Mouse (Mus musculus) heart, embryonic 12.5 days (tissue): ENCODE results near the gene Thrap3. TPM values are rescaled to one million over a fixed set of nuclear protein-coding genes. Genes with fewer than 3 reads are reported as not detected.
A peak's percentile ranks its signal among the peaks of the same experiment; 100 is the strongest.

ENCODE experiments used
- ATAC-seq: fragments of 200-750 bp; cut with Nextera tagmentation; 2 replicates; pipeline ENCODE4 v1.8.0; 2017; ENCODE audit warnings: moderate TSS enrichment, moderate library complexity; ENCODE audit not compliant: insufficient number of reproducible peaks, low FRiP score
- H3K27ac ChIP-seq: fragments of 300-500 bp; sonication (generic); 2 replicates; pipeline ENCODE4 v1.5.1; 2016; ENCODE audit warnings: mild to moderate bottlenecking, moderate library complexity; ENCODE audit not compliant: poor library complexity, severe bottlenecking
- H3K27me3 ChIP-seq: fragments of 300-500 bp; sonication (generic); replicated peaks from 2 replicates; pipeline ENCODE4 v1.6.1; 2016; ENCODE audit warnings: mild to moderate bottlenecking, moderate library complexity
- H3K36me3 ChIP-seq: fragments of 300-500 bp; sonication (generic); 2 replicates; pipeline ENCODE4 v1.6.1; 2016; ENCODE audit warnings: mild to moderate bottlenecking, moderate library complexity
- H3K4me1 ChIP-seq: fragments of 300-500 bp; sonication (generic); replicated peaks from 2 replicates; pipeline ENCODE4 v1.6.1; 2016; ENCODE audit warnings: mild to moderate bottlenecking
- H3K4me2 ChIP-seq: fragments of 300-500 bp; sonication (generic); 2 replicates; pipeline ENCODE4 v1.6.1; 2016; ENCODE audit warnings: mild to moderate bottlenecking, moderate library complexity
- H3K4me3 ChIP-seq: fragments of 300-500 bp; sonication (generic); 2 replicates; pipeline ENCODE4 v1.5.1; 2016; ENCODE audit warnings: mild to moderate bottlenecking
- H3K9ac ChIP-seq: fragments of 300-500 bp; sonication (generic); 2 replicates; pipeline ENCODE4 v1.6.1; 2016; ENCODE audit warnings: mild to moderate bottlenecking, moderate library complexity
- H3K9me3 ChIP-seq: fragments of 300-500 bp; sonication (generic); replicated peaks from 2 replicates; pipeline ENCODE4 v1.6.1; 2016; ENCODE audit warnings: mild to moderate bottlenecking, moderate library complexity
- WGBS: fragments of 180-500 bp; shearing (Covaris S2); methylation state at CpG from one replicate; pipeline ENCODE4 v1.1.7; 2016; 5-methylcytosine and 5-hydroxymethylcytosine counted together
- polyA plus RNA-seq: library from polyadenylated mRNA; unstranded; fragments of >200 nt; fragmentation: Nextera tagmentation; extraction: Ambion mirVana; gene quantifications from 2 replicates; pipeline ENCODE4 v1.2.1, GENCODE M21; 2016

The Thrap3 gene
- polyA plus RNA-seq, result 177 and 191 TPM in 2 replicates

DNA sequence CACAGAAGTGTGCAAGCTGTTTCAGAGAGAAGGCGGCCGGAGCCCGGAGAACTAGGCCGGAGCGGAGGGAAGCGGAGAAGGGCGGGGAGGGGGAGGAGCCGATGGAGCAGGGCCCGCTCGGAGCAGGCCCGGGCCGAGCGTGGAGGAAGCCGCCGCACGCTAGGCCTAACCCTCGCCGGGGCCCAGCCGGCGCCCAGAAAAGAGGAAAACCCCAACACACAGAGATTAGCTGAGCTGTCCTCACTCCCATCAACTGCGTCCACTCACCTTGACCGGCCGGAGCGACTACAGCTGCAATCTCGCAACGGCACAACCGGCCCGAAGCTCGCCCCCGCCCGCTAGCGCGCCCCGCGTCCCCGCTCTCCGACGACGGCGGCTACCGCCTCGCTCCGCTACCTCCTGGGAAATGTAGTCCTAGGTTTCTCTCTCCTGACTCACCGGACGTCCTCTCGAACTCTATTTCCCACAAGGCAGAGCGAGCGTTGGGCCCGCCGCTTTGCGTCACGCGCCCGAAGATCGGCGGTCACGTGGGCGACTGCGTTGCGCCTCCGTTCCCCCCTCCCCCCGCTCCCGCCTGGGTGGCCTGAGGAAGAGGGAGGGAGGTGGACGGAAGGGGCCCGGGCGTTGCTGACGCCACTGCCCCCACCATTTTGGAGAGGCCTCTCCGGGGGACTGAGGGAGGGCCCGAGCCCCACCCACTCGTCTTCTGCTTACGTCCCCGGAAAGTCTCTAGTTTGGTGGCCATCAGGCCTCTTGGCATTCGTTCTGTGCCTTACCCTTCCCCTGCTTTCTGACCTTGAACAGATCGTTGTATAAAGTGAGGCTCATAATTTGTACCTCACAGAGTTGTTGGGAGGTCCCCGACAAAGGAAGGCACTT lies at the start of gene Thrap3:
Gene Thrap3, minus strand, starts transcription at position 458 of the 879 bp plus-strand sequence.
- peak within 1 kb of the TSS; percentile 79 for H3K4me2 ChIP-seq
- no peaks in the 10 kb centered on the region for H3K27me3 ChIP-seq
- H3K4me1 ChIP-seq, result peaks cover 43% of the 10 kb centered on the region
- H3K9ac ChIP-seq, result peak within 1 kb of the TSS; percentile 89
- peak within 1 kb of the TSS; percentile 98 for H3K27ac ChIP-seq
- peak within 1 kb of the TSS; percentile 72 for H3K4me3 ChIP-seq
- H3K9me3 ChIP-seq, result no peaks in the 10 kb centered on the region
- ATAC-seq, result peak; percentile 98
- WGBS, result under 1% methylated on average over 75 of the region's 75 CpGs
- H3K36me3 ChIP-seq, result peaks cover 3% of the 10 kb centered on the region; the same call in 1 of the 2 replicates

DNA sequence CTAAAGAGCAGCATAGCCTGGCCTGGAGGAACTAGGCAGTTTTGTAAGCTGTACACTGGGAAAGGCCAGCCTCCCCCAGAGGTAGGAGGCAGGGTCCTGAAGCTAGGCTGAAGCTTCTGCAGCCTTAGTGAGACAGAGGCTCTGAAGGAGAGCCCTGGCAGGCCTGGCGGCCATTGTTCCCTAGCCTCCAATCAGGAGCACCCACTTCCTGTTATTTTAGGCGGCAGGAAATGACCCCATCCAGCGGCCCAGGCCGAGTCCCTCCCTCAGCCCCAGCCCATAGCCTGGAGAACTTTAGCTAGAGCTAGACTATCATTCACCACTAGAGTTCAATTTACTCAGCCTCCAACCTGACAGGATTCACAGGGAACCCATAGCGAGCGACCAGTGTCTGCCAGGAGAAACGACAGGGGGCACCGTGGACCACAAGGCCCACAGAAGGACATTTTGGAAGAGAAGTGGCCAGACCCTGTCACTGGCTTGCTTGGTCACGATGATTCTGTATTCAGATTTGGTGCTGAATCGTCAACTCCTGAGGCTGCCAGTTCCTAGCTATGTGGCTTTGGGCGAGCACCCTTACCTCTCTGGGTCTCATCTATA lies 49.2 kb upstream of the Thrap3 start:
- Histone ChIP-seq H3K27ac (peak overlapping the region; percentile 71), H3K9me3 (no peaks in the 10 kb centered on the region), H3K36me3 (peaks cover 3% of the 10 kb centered on the region; the same call in 1 of the 2 replicates), H3K27me3 (no peaks in the 10 kb centered on the region), H3K9ac (peak overlapping the region; percentile 44), H3K4me2 (peak overlapping the region; percentile 49), H3K4me3 (peak overlapping the region; percentile 12), H3K4me1 (peaks cover 76% of the 10 kb centered on the region)
- no peak for ATAC-seq
- WGBS, result 47% methylated on average over 11 of the region's 11 CpGs

DNA sequence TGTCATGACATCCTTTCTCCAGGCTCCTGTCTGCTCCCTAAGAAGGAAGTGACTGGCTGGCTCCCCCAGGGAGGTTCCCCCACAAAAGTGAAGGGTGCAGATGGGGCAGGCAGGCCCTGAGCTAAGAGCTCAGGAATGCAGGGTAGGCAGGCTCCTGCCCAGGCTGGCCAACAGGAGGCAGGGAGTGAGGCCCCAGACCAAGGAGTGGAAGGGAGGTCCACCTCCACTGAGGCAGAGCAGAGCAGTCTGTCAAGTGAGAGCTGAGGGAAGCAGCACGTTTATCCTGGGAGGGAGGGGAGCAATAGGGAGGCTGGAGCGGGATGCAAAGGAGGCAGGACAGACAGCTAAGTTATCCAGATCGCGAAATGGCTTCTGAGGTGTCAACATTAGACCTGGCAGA lies 48.1 kb upstream of the Thrap3 start:
- H3K4me2 ChIP-seq, result peak overlapping the region; percentile 49
- no peaks in the 10 kb centered on the region for H3K9me3 ChIP-seq
- no peaks in the 10 kb centered on the region for H3K27me3 ChIP-seq
- peaks cover 82% of the 10 kb centered on the region for H3K4me1 ChIP-seq
- H3K36me3 ChIP-seq, result peaks cover 10% of the 10 kb centered on the region
- peak overlapping the region; percentile 8; the same call in 1 of the 2 replicates for H3K9ac ChIP-seq
- WGBS, result 39% methylated on average over 4 of the region's 4 CpGs
- no peak for ATAC-seq
- H3K4me3 ChIP-seq, result no peak overlapping the region
- peak overlapping the region; percentile 71 for H3K27ac ChIP-seq

DNA sequence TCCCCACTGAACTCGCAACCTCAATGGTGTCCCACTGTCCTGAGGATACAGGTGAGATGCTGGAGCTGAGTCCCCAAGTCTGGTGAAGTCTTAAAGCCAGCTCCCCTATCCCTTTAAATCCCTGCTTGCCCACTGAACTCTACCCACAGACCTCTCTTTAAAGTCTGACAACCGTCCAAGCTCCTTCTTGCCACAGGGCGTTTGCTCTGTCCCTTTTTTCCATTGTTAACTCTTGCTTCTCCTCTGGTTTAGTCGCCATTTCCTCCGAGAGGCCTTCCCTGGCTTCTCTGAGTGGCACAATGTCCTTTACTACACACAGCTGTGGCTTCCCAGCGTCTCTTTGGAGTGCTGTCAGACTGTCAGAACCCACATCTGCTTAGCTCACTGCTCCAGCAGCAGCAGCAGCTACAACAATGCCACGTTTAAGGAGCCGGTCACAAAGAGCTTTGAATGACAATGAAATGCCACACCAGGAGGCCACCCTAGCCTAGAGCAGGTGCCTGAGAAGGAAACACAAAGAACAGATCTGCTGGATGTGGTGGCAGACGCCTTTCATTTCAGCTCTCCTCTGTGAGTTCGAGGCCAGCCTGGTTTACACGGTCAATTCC lies 45.8 kb upstream of the Thrap3 start:
- WGBS, result 37% methylated on average over 11 of the region's 11 CpGs

DNA sequence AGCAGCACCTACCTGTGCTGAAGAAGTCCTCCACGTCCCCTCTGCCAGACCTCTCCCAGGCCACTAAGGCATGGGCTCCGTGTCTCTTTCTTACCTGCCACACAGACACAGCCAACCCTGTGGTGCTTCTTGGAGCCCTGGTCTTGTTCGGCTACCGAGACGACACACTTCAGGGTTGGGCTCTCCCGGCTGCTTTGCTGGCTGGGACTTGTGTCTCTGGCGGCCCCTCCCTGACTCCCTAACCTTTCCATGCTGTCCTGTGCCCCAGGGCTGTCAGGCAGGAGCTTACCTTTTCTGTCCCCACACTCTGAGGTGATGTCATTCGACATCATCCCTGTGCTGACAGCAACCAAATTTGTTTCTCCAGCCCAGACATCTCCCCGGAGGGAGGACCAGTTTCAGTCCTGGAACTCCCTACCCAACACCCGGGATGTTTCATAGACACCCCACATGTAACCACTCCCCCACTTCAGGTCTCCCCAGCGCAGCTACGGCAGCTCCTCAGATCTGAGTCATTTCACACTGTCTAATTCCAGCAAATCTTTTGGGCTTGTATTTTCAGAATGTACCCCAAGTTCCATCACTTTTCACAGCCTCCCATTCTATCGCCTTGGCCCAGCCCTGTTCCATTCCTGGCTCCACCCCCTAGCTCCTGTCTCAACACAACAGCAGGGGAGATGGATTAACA lies 43.8 kb upstream of the Thrap3 start:
- H3K27ac ChIP-seq, result no peak overlapping the region
- no peak for ATAC-seq
- H3K4me3 ChIP-seq, result no peak overlapping the region
- peaks cover 69% of the 10 kb centered on the region for H3K4me1 ChIP-seq
- H3K36me3 ChIP-seq, result peaks cover 31% of the 10 kb centered on the region
- no peaks in the 10 kb centered on the region for H3K9me3 ChIP-seq
- WGBS, result 71% methylated on average over 13 of the region's 13 CpGs
- no peak overlapping the region for H3K4me2 ChIP-seq
- no peaks in the 10 kb centered on the region for H3K27me3 ChIP-seq
- no peak overlapping the region for H3K9ac ChIP-seq

More for the DNA sequence above, 45.8 kb upstream of the Thrap3 start:
- Histone ChIP-seq H3K4me1 (peaks cover 70% of the 10 kb centered on the region), H3K4me3 (no peak overlapping the region), H3K9ac (0 out of 2 replicates have a peak overlapping the region, but pooled peaks have one; percentile 0), H3K36me3 (peaks cover 15% of the 10 kb centered on the region), H3K4me2 (no peak overlapping the region), H3K9me3 (no peaks in the 10 kb centered on the region), H3K27me3 (no peaks in the 10 kb centered on the region), H3K27ac (no peak overlapping the region)
- no peak for ATAC-seq

DNA sequence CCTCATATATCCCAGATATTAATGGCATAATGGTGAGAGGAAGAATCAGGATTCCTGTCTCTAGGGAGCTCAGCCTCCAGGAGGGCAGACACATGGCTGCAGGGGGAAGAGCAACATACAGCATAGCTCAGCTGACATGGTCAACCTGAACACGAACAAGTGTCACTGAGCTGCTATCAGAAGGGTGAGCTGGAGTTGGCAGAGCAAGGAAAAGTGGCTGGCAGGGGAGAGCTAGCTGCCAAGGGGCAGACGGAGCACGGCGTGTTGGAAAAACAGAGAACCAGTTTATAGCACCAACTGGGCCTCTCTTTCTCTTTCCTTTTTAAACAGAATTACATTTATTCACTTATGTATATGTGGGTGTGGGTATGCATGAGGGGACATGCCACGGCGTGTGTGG lies 40.0 kb upstream of the Thrap3 start:
- peak overlapping the region; percentile 50; the same call in 1 of the 2 replicates for H3K9ac ChIP-seq
- WGBS, result 77% methylated on average over 6 of the region's 6 CpGs
- no peaks in the 10 kb centered on the region for H3K27me3 ChIP-seq
- H3K9me3 ChIP-seq, result no peaks in the 10 kb centered on the region
- H3K4me2 ChIP-seq, result no peak overlapping the region
- H3K4me3 ChIP-seq, result no peak overlapping the region
- H3K36me3 ChIP-seq, result peaks cover 64% of the 10 kb centered on the region
- no peak for ATAC-seq
- H3K27ac ChIP-seq, result peak overlapping the region; percentile 58; the same call in 1 of the 2 replicates
- peaks cover 55% of the 10 kb centered on the region for H3K4me1 ChIP-seq

DNA sequence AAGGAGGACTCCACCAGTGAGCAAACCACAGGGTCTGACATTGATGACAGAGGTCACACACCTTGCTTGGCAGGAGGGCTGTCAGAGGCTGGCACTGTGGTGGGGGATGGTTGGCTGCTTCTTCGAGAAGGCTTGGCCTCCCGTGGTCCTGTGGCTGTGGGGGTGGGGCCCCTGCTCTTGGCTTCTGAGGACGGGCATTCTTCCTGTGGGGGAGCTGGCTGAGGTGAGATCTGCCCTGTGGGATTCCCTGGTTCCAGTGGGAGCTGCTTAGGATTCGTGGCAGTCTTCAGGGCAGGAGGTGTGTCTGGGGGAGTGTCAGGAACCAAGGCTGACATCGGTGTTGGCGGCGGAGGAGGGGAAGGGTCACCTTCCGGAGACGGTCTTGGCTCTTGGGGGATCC lies 39.4 kb upstream of the Thrap3 start:
- Histone ChIP-seq H3K27ac (peak overlapping the region; percentile 58), H3K9me3 (no peaks in the 10 kb centered on the region), H3K9ac (peak overlapping the region; percentile 50), H3K4me2 (no peak overlapping the region), H3K4me3 (no peak overlapping the region), H3K36me3 (peaks cover 66% of the 10 kb centered on the region), H3K4me1 (peaks cover 55% of the 10 kb centered on the region), H3K27me3 (no peaks in the 10 kb centered on the region)
- no peak for ATAC-seq
- WGBS, result 30% methylated on average over 9 of the region's 9 CpGs

DNA sequence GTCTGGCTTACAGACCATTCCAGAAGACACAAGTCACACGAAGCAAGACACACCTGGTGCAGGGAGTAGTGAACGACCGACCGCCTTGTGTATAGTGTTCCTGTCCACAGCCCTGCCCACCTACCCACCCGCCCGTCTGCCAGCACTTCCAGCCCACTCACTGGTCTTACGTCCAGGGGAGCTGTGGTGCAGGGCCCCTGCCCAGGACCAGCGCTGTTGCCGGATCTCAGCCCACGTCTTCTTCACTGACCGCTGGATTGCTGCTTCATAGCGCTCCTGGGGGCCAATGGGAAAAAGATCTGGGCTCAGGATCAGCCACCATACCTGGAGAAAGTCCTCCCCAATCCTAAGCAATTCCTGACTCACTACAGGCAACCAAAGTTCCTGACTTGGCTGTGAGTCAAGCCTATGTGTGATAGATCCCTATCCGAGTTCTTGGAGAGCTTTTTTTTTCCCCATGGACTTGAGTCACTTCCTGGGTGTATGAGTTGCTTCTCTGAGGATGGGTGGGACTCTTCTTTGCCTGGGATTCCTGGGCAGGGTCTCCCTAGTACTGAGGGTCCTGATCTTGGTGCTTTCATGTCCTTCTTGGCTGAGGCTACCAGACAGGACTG lies 37.4 kb upstream of the Thrap3 start:
- H3K9me3 ChIP-seq, result no peaks in the 10 kb centered on the region
- ATAC-seq, result no peak
- H3K27ac ChIP-seq, result no peak overlapping the region; the same call in 1 of the 2 replicates
- peaks cover 64% of the 10 kb centered on the region for H3K4me1 ChIP-seq
- WGBS, result 85% methylated on average over 13 of the region's 13 CpGs
- no peak overlapping the region for H3K4me2 ChIP-seq
- peaks cover 74% of the 10 kb centered on the region for H3K36me3 ChIP-seq
- H3K9ac ChIP-seq, result no peak overlapping the region
- no peaks in the 10 kb centered on the region for H3K27me3 ChIP-seq
- H3K4me3 ChIP-seq, result no peak overlapping the region

DNA sequence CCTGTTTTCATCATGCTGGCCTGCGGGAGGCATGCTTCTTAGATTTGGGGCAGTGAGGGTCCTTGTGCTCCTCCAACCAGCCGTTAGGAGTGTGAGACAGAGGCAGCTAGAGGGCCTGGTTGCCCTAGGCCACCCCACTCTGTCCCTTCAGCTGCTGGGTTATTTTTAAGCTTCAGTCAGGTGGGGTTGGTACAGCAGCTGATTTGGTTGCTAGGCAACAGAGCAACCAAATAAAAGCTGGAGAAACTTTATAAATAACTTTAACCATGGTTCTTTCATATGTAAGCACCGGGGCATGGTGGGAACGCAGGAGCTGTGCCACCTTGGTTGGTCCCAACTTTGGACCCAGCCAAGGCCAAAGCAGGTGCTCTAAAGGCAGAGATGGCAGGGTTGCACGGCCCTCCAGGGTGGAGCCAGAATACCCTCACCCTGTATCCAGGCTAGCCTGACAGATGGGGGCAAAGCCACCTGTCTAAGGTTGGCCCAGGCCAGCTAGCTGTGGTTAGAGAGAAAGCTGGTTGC lies 35.2 kb upstream of the Thrap3 start:
- Histone ChIP-seq H3K4me1 (peaks cover 59% of the 10 kb centered on the region), H3K4me2 (peak overlapping the region; percentile 50), H3K27ac (peak overlapping the region; percentile 95), H3K27me3 (no peaks in the 10 kb centered on the region), H3K4me3 (no peak overlapping the region), H3K36me3 (peaks cover 92% of the 10 kb centered on the region), H3K9ac (peak overlapping the region; percentile 63), H3K9me3 (no peaks in the 10 kb centered on the region)
- WGBS, result 26% methylated on average over 5 of the region's 5 CpGs
- ATAC-seq, result peak; percentile 79
